Mouse (Mus musculus) embryonic facial prominence, embryonic 10.5 days (tissue): ENCODE measurements around the gene Bdkrb2. TPM values are rescaled to one million over a fixed set of nuclear protein-coding genes. Genes with fewer than 3 reads are reported as not detected.

Source experiments
- DNase-seq: peaks from one replicate; pipeline ENCODE4 v3.0.0-alpha.2; 2017; ENCODE audit warnings: low spot score
- H3K27ac ChIP-seq: fragments of 300-500 bp; sonication (generic); replicated peaks from 2 replicates; pipeline ENCODE4 v1.5.1; 2016; ENCODE audit warnings: mild to moderate bottlenecking
- H3K27me3 ChIP-seq: fragments of 300-500 bp; sonication (generic); replicated peaks from 2 replicates; pipeline ENCODE4 v1.6.1; 2016; ENCODE audit warnings: low read depth, mild to moderate bottlenecking; ENCODE audit not compliant: poor library complexity, severe bottlenecking
- H3K36me3 ChIP-seq: fragments of 300-500 bp; sonication (generic); replicated peaks from 2 replicates; pipeline ENCODE4 v1.6.1; 2016; ENCODE audit warnings: mild to moderate bottlenecking, moderate library complexity
- H3K4me1 ChIP-seq: fragments of 300-500 bp; sonication (generic); 2 replicates; pipeline ENCODE4 v1.6.1; 2016
- H3K4me3 ChIP-seq: fragments of 300-500 bp; sonication (generic); 2 replicates; pipeline ENCODE4 v1.5.1; 2016; ENCODE audit warnings: mild to moderate bottlenecking, moderate library complexity
- H3K9me3 ChIP-seq: fragments of 300-500 bp; sonication (generic); 2 replicates; pipeline ENCODE4 v1.6.1; 2016; ENCODE audit warnings: mild to moderate bottlenecking
- WGBS: fragments of 180-500 bp; shearing (Covaris S2); methylation state at CpG from one replicate; pipeline ENCODE4 v1.1.7; 2016; 5-methylcytosine and 5-hydroxymethylcytosine counted together
- polyA plus RNA-seq: library from polyadenylated mRNA; unstranded; fragments of >200 nt; fragmentation: Nextera tagmentation; extraction: Ambion mirVana; gene quantifications from 2 replicates; pipeline ENCODE4 v1.2.1, GENCODE M21; 2016

The Bdkrb2 gene
- polyA plus RNA-seq, 1 experiment from 2014 or later, result 0.82 TPM

DNA sequence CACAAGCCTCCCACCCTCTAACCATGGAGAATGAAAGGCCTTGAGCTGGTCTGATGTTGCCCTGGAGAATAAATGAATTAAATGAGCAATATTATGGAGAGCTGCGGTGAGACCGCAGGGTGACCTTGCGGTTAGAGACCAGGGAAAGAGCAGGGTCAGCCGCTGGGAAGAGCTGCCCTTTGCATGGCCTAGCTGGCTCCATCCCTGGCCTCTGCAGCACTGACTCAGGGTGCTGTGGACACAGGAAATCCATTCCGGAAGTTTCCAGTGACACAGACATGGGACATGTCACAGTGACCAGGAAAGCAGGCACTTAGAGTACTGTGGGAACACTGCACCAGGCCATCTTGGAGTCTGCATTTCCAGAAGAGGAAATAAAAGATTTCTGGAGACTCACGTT lies 14.1 kb upstream of the Bdkrb2 start:
- no peak overlapping the region for H3K4me3 ChIP-seq
- WGBS, result 85% methylated on average over 6 of the region's 6 CpGs
- no peak overlapping the region for H3K27ac ChIP-seq
- no peak for DNase-seq
- no peaks in the 10 kb centered on the region; the same call in 1 of the 2 replicates for H3K27me3 ChIP-seq
- H3K36me3 ChIP-seq, result no peaks in the 10 kb centered on the region
- H3K9me3 ChIP-seq, result no peaks in the 10 kb centered on the region
- peaks cover 15% of the 10 kb centered on the region for H3K4me1 ChIP-seq

DNA sequence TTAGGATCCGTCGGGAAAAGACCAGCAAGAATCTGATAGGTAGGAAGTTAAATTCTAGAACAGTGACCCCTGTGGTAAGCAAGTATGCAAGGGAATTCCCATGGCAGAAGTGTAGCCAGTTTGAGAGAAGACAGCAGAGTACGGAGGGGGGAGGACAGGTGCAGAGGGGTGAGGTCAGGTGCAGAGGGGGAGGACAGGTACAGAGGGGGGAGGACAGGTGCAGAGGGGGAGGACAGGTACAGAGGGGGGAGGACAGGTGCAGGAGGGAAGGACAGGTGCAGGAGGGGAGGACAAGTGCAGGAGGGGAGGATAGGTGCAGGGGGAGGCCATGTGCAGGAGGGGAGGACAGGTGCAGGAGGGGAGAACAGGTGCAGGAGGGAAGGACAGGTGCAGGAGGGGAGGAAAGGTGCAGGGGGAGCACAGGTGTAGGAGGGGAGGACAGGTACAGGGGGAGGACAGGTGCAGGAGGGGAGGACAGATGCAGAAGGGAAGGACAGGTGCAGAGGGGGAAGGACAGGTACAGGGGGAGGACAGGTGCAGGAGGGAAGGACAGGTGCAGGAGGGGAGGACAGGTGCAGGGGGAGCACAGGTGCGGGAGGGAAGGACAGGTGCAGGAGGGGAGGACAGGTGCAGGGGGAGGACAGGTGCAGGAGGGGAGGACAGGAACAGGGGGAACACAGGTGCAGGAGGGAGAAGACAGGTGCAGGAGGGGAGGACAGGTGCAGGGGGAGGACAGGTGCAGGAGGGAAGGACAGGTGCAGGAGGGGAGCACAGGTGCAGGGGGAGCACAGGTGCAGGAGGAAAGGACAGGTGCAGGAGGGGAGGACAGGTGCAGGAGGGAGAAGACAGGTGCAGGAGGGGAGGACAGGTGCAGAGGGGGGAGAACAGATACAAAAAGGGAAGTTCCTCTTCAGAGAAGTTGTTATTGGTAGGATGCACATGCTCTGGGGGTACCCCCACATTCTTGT lies 12.9 kb upstream of the Bdkrb2 start:
- Histone ChIP-seq H3K27ac (no peak overlapping the region), H3K4me3 (no peak overlapping the region), H3K27me3 (no peaks in the 10 kb centered on the region; the same call in 1 of the 2 replicates), H3K36me3 (no peaks in the 10 kb centered on the region), H3K9me3 (no peaks in the 10 kb centered on the region), H3K4me1 (peaks cover 27% of the 10 kb centered on the region)
- WGBS, result 81% methylated on average over 4 of the region's 4 CpGs
- no peak for DNase-seq

DNA sequence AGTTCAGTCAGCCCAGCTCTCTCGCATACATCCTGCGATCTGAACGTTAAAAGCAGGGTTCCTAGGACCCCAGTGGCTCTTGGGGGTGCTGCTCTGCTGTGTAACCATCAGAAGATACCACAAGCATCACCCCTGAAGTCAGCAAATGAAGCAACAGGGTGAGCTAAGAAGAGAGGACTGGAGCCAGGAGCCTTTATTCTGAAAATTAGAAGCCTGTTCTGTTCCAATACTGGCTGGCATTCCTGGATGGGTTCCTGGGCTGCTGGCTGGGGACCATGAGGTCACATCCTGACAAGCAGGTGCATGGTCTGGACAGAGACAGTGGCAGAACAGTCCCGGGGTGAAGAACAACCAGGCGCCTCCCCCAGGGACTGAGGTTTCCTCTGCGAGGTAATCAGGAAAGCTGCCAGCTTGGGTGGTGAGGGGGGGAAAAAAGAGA lies 11.5 kb upstream of the Bdkrb2 start:
- Histone ChIP-seq H3K27ac (no peak overlapping the region), H3K4me3 (no peak overlapping the region), H3K27me3 (no peaks in the 10 kb centered on the region; the same call in 1 of the 2 replicates), H3K9me3 (no peaks in the 10 kb centered on the region), H3K4me1 (peaks cover 23% of the 10 kb centered on the region), H3K36me3 (no peaks in the 10 kb centered on the region)
- DNase-seq, result no peak
- 68% methylated on average over 6 of the region's 6 CpGs for WGBS

GRCm38 (mm10) chr12:105554151-105554772 lies 8.8 kb upstream of the Bdkrb2 start:
- peaks cover 5% of the 10 kb centered on the region for H3K27me3 ChIP-seq
- no peaks in the 10 kb centered on the region for H3K9me3 ChIP-seq
- WGBS, result 79% methylated on average over 8 of the region's 8 CpGs

GRCm38 (mm10) chr12:105555172-105555571 lies 7.9 kb upstream of the Bdkrb2 start:
- H3K9me3 ChIP-seq, result no peaks in the 10 kb centered on the region
- DNase-seq, result no peak
- peaks cover 5% of the 10 kb centered on the region for H3K27me3 ChIP-seq
- no peak overlapping the region for H3K4me3 ChIP-seq
- 69% methylated on average over 5 of the region's 5 CpGs for WGBS
- no peaks in the 10 kb centered on the region for H3K36me3 ChIP-seq
- peaks cover 29% of the 10 kb centered on the region for H3K4me1 ChIP-seq
- peak overlapping the region; percentile 15; the same call in 1 of the 2 replicates for H3K27ac ChIP-seq

More at GRCm38 (mm10) chr12:105554151-105554772, 8.8 kb upstream of the Bdkrb2 start:
- no peak overlapping the region for H3K27ac ChIP-seq
- DNase-seq, result no peak
- no peak overlapping the region for H3K4me3 ChIP-seq
- peaks cover 29% of the 10 kb centered on the region for H3K4me1 ChIP-seq
- H3K36me3 ChIP-seq, result no peaks in the 10 kb centered on the region

DNA sequence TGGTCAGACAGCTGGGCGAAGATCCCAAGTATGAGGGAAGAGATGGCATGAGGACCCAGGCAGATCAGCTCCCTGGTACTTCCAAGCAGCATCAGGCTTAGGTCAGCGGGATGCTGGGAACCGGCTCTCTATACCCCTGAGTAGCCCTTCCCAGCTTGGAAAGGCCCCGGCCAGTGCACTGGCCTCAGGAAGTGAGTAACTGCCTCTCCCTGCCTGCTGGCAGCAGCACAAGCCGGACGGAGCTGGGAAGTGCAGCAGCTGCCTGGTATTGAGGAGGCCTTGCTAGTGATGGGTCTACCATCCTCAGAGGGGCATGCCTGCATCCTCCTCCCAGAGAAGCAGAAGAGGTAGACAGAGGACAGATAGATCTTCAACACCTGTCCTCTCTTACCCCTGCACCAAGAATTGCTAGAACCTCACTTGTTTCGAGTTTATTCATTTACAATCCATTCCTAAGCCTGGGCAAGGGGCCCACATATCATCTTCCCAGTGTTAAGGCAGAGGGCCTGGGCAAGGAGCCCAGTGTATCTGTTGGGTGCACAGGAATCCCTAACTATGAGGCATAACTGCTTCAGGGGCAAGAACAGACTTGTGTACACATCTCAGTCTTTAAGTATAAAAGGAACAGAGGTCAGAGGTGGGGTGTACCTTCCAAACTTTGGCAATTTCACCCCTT lies 5.6 kb upstream of the Bdkrb2 start:
- Histone ChIP-seq H3K4me3 (no peak overlapping the region), H3K27ac (no peak overlapping the region), H3K4me1 (peaks cover 43% of the 10 kb centered on the region), H3K36me3 (no peaks in the 10 kb centered on the region), H3K27me3 (peaks cover 26% of the 10 kb centered on the region), H3K9me3 (no peaks in the 10 kb centered on the region)
- no peak for DNase-seq
- WGBS, result 75% methylated on average over 7 of the region's 7 CpGs

DNA sequence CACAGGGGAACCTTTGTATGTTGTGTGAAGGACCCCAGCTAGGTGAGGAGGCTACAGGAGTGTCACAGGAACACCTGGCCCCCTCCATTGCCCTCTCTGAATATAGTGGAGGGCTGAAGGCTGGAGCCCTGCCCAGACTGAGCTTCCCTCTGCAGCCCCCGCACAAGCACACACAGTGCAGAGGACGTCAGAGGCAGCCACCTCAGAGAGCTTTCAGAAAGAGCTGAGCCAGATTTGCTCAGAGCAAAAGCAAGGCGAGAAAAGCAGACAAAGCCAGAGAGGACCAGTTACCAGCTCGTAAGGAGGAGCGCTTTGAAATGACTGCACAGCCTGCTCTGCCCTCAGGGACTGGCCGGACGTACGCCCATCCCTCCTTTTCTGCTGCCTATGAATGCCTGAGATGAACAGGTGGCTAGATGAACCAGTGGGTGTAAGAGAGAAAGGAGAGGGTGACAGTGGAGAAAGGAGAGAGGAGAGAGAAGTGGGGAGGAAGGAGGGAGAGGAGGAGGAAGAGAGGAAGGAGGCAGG lies 2.0 kb upstream of the Bdkrb2 start:
- Histone ChIP-seq H3K27me3 (peaks cover 62% of the 10 kb centered on the region), H3K4me3 (no peak overlapping the region)

GRCm38 (mm10) chr12:105562056-105562820 lies 788 bp upstream of the Bdkrb2 start:
- 0 out of 2 replicates have a peak, but pooled peaks cover 5% of the 10 kb centered on the region for H3K9me3 ChIP-seq
- peaks cover 57% of the 10 kb centered on the region for H3K27me3 ChIP-seq
- H3K4me1 ChIP-seq, result peaks cover 35% of the 10 kb centered on the region
- H3K27ac ChIP-seq, result no peak overlapping the region
- H3K36me3 ChIP-seq, result no peaks in the 10 kb centered on the region
- peak overlapping the region; percentile 59 for H3K4me3 ChIP-seq
- WGBS, result 31% methylated on average over 8 of the region's 8 CpGs
- DNase-seq, result no peak

More for the DNA sequence above, 2.0 kb upstream of the Bdkrb2 start:
- Histone ChIP-seq H3K36me3 (no peaks in the 10 kb centered on the region), H3K4me1 (peaks cover 44% of the 10 kb centered on the region), H3K9me3 (no peaks in the 10 kb centered on the region), H3K27ac (0 out of 2 replicates have a peak overlapping the region, but pooled peaks have one; percentile 6)
- DNase-seq, result no peak
- 53% methylated on average over 8 of the region's 8 CpGs for WGBS

DNA sequence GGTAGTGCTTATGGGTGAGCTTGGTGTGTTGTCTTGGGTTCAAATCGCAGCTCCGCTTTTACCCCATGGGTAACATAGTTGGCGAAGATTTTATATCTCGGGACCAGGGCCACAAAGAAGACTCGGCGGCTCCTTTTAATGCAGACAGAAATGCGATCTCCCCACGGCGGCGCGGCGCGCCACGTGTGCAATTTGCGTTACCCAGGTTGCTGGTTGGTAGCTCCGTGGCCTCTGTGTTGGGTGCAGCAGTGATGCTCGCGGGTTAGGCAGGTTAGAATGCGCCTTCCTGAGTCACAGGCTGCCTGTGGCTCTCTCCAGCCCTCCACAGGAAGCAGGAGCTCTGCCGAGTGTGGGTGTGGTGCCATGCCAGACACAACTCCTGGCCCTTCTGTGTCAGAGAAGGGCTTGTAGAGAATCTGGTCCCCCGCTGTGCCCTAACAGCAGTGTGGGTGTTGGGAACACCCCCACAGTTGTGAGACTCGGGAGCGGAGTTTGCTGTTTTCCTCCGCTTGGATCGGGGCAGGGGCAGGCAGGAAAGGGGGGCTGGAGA lies 775 bp downstream of the Bdkrb2 start:
- H3K4me3 ChIP-seq, result peak overlapping the region; percentile 59
- WGBS, result 7% methylated on average over 25 of the region's 25 CpGs
- peak overlapping the region; percentile 41; the same call in 1 of the 2 replicates for H3K27ac ChIP-seq
- H3K27me3 ChIP-seq, result peaks cover 57% of the 10 kb centered on the region
- peaks cover 33% of the 10 kb centered on the region for H3K4me1 ChIP-seq
- no peaks in the 10 kb centered on the region for H3K36me3 ChIP-seq
- DNase-seq, result peak; percentile 45
- H3K9me3 ChIP-seq, result 0 out of 2 replicates have a peak, but pooled peaks cover 5% of the 10 kb centered on the region

- Histone ChIP-seq H3K27me3 (peaks cover 57% of the 10 kb centered on the region), H3K9me3 (0 out of 2 replicates have a peak, but pooled peaks cover 5% of the 10 kb centered on the region), H3K36me3 (no peaks in the 10 kb centered on the region), H3K27ac (no peak overlapping the region), H3K4me1 (peaks cover 33% of the 10 kb centered on the region), H3K4me3 (no peak overlapping the region)
- 81% methylated on average over 5 of the region's 5 CpGs for WGBS
- DNase-seq, result no peak
Observed at GRCm38 (mm10) chr12:105565221-105565620, 2.2 kb downstream of the Bdkrb2 start.

DNA sequence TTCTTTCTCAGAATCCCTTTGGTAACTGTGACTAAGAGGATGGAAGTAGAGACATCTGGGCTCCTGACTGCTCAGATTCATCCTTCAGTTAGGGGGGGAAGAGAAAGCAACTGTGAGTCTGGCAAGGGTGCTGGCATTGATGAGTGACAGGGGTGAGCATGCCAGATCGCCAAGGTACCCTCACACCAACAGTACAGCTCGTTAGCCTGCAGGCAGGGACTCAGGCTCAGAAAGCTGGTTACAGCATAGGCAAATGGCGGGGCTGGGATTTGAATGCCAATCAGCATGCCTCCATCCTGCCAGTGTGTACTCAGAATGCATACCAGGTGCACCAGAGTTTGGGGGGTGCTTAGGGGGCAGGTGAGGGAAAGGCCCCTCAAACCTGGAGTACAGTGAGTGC lies 8.8 kb downstream of the Bdkrb2 start:
- Histone ChIP-seq H3K27ac (no peak overlapping the region), H3K27me3 (no peaks in the 10 kb centered on the region), H3K4me3 (no peak overlapping the region), H3K4me1 (peaks cover 8% of the 10 kb centered on the region; the same call in 1 of the 2 replicates), H3K9me3 (0 out of 2 replicates have a peak, but pooled peaks cover 5% of the 10 kb centered on the region), H3K36me3 (no peaks in the 10 kb centered on the region)
- WGBS, result 71% methylated on average over 3 of the region's 3 CpGs
- no peak for DNase-seq
